Mouse (Mus musculus): Measurements from ENCODE around the gene Nmnat2. TPM values are rescaled to one million over a fixed set of nuclear protein-coding genes. Genes with fewer than 3 reads are reported as not detected.
A peak's percentile ranks its signal among the peaks of the same experiment; 100 is the strongest.
"Not testable (repeated sequence)": the region's sequence is repeated elsewhere in the genome, so short reads cannot be mapped to it uniquely, and the experiment has no call there.

Gene Nmnat2
- total RNA-seq, 4 experiments from 2014 or later, result 1.5 to 3.0 (median 2.2) TPM

GRCm38 (mm10) chr1:153062547-153062946 lies 107.8 kb downstream of the Nmnat2 start:
- no peak for DNase-seq

- DNase-seq, result no peak
These were observed 110.1 kb downstream of the Nmnat2 start for GRCm38 (mm10) chr1:153064784-153065390.

GRCm38 (mm10) chr1:153065473-153066386 lies 110.9 kb downstream of the Nmnat2 start:
- peak; percentile 21 for DNase-seq

- no peak for DNase-seq
These were observed 111.6 kb downstream of the Nmnat2 start for GRCm38 (mm10) chr1:153066387-153066781.

GRCm38 (mm10) chr1:153071563-153071962 lies 116.8 kb downstream of the Nmnat2 start:
- DNase-seq, result no peak

- no peak for DNase-seq
These were observed 117.2 kb downstream of the Nmnat2 start for GRCm38 (mm10) chr1:153071995-153072394.

- DNase-seq, result no peak
These were observed 117.9 kb downstream of the Nmnat2 start for GRCm38 (mm10) chr1:153072711-153073110.

GRCm38 (mm10) chr1:153073441-153073840 lies 118.6 kb downstream of the Nmnat2 start:
- DNase-seq, result no peak

GRCm38 (mm10) chr1:153075087-153075736 lies 120.4 kb downstream of the Nmnat2 start:
- no peak for DNase-seq

GRCm38 (mm10) chr1:153075955-153076354 lies 121.2 kb downstream of the Nmnat2 start:
- DNase-seq, result no peak

GRCm38 (mm10) chr1:153083233-153083632 lies 128.4 kb downstream of the Nmnat2 start:
- DNase-seq, result not testable (repeated sequence)

GRCm38 (mm10) chr1:153084191-153084590 lies 129.4 kb downstream of the Nmnat2 start:
- DNase-seq, result no peak

- DNase-seq, result no peak
These were observed 130.4 kb downstream of the Nmnat2 start for GRCm38 (mm10) chr1:153085198-153085597.

GRCm38 (mm10) chr1:153087771-153088170 lies 133.0 kb downstream of the Nmnat2 start:
- no peak for DNase-seq

- DNase-seq, result no peak
These were observed 135.3 kb downstream of the Nmnat2 start for GRCm38 (mm10) chr1:153090081-153090480.

- no peak for DNase-seq
These were observed 136.0 kb downstream of the Nmnat2 start for GRCm38 (mm10) chr1:153090807-153091206.

GRCm38 (mm10) chr1:153091438-153092236 lies 136.8 kb downstream of the Nmnat2 start:
- DNase-seq, result no peak

GRCm38 (mm10) chr1:153092237-153092975 lies 137.6 kb downstream of the Nmnat2 start:
- DNase-seq, result peak; percentile 44

- no peak for DNase-seq
These were observed 138.4 kb downstream of the Nmnat2 start for GRCm38 (mm10) chr1:153093172-153093571.

GRCm38 (mm10) chr1:153093581-153093980 lies 138.8 kb downstream of the Nmnat2 start:
- DNase-seq, result no peak

- DNase-seq, result no peak
These were observed 139.7 kb downstream of the Nmnat2 start for GRCm38 (mm10) chr1:153094226-153095076.

All from adrenal gland, adult 8-10 months (tissue).